Mouse (Mus musculus) adrenal gland, adult 8-10 months (tissue): ENCODE results near the gene Pla2g1b. TPM values are rescaled to one million over a fixed set of nuclear protein-coding genes. Genes with fewer than 3 reads are reported as not detected.

Experiments used
- total RNA-seq, 4 experiments: library from RNA; stranded (reverse); gene quantifications; 2 replicates each; pipeline ENCODE4 v1.2.4; 2022

The Pla2g1b gene
- total RNA-seq, 4 experiments from 2014 or later: 0.93 TPM; not detected in 3

Other genes starting within 250 kb of the Pla2g1b start
- gene Pop5, start 230.4 kb upstream of the Pla2g1b start, total RNA-seq: 10 to 100 TPM; 75.9 to 87.9 (median 84.9) TPM
- 100 to 1,000 TPM; 218 to 258 (median 235) TPM for gene Rnf10, start 193.4 kb upstream of the Pla2g1b start, total RNA-seq
- 10 to 100 TPM; 50.3 to 63.7 (median 60.1) TPM for gene Coq5, start 186.6 kb upstream of the Pla2g1b start, total RNA-seq
- 100 to 1,000 TPM; 140 to 233 (median 156) TPM for gene Dynll1, start 165.3 kb upstream of the Pla2g1b start, total RNA-seq
- 10 to 100 TPM; 68.1 to 89.3 (median 75.9) TPM for gene Srsf9, start 139.1 kb upstream of the Pla2g1b start, total RNA-seq
- gene Gatc, start 125.1 kb upstream of the Pla2g1b start, total RNA-seq: 10 to 100 TPM; 21.5 to 24.6 (median 23.1) TPM
- 10 to 100 TPM; 37.4 to 58.7 (median 46.8) TPM for gene Triap1, start 125.0 kb upstream of the Pla2g1b start, total RNA-seq
- gene Cox6a1, start 117.3 kb upstream of the Pla2g1b start, total RNA-seq: 1,000 to 10,000 TPM in 2 of 4 experiments, 100 to 1,000 TPM in 2; 703 to 1,239 (median 893) TPM
- gene Msi1, start 36.7 kb upstream of the Pla2g1b start, total RNA-seq: 10 to 100 TPM; 17.5 to 27.3 (median 21.7) TPM
- gene Sirt4, start 18.5 kb downstream of the Pla2g1b start, total RNA-seq: 10 to 100 TPM; 24.6 to 53.8 (median 41.2) TPM
- gene Pxn, start 40.4 kb downstream of the Pla2g1b start, total RNA-seq: 10 to 100 TPM; 32.1 to 64.5 (median 44.8) TPM
- 100 to 1,000 TPM; 682 to 769 (median 720) TPM for gene Rplp0, start 93.2 kb downstream of the Pla2g1b start, total RNA-seq
- gene Gcn1l1, start 99.0 kb downstream of the Pla2g1b start, total RNA-seq: 10 to 100 TPM; 69.2 to 98.2 (median 77.7) TPM
- 10 to 100 TPM; 58.8 to 70.3 (median 60.6) TPM for gene Rab35, start 165.6 kb downstream of the Pla2g1b start, total RNA-seq